Mouse (Mus musculus): ENCODE data around the gene Dock1.

GRCm38 (mm10) chr7:134723509-134723908, 53.1 kb downstream of the Dock1 start:
- no peak for TF ChIP-seq CTCF (IDR thresholded peaks at IDR 0.05; ENCODE audit: low read depth, low read length)
- no peak for TF ChIP-seq GATA1 (IDR thresholded peaks at IDR 0.05; ENCODE audit: borderline replicate concordance, low read length)
- no peak for TF ChIP-seq TAL1 (conservative IDR thresholded peaks at IDR 0.05; ENCODE audit: low read depth, low read length)
- TF ChIP-seq POLR2AphosphoS5 (IDR thresholded peaks at IDR 0.05; ENCODE audit: insufficient replicate concordance, low read depth, low read length): no peak
- no peak for TF ChIP-seq GATA2 (IDR thresholded peaks at IDR 0.05; ENCODE audit: borderline replicate concordance, low read depth, low read length)
